Mouse (Mus musculus) forebrain, embryonic 11.5 days (tissue): ENCODE results near the gene Nod2. TPM values are rescaled to one million over a fixed set of nuclear protein-coding genes. Genes with fewer than 3 reads are reported as not detected.
A peak's percentile ranks its signal among the peaks of the same experiment; 100 is the strongest.

Source experiments
- ATAC-seq: fragments of 200-750 bp; cut with Nextera tagmentation; replicated peaks from 2 replicates; pipeline ENCODE4 v1.8.0; 2017; ENCODE audit warnings: moderate TSS enrichment; ENCODE audit not compliant: low FRiP score
- DNase-seq: peaks from one replicate; pipeline ENCODE4 v3.0.0-alpha.2; 2017; ENCODE audit warnings: low spot score
- H3K27ac ChIP-seq: fragments of 300-500 bp; sonication (generic); 2 replicates; pipeline ENCODE4 v1.5.1; 2014; ENCODE audit warnings: low read depth, low read length
- H3K27me3 ChIP-seq: fragments of 300-500 bp; sonication (generic); 2 replicates; pipeline ENCODE4 v1.6.1; 2014; ENCODE audit warnings: mild to moderate bottlenecking, low read length, mixed read lengths; ENCODE audit not compliant: control insufficient read depth, insufficient read depth
- H3K36me3 ChIP-seq: fragments of 300-500 bp; sonication (generic); 2 replicates; pipeline ENCODE4 v1.6.1; 2014; ENCODE audit warnings: mild to moderate bottlenecking, low read length, moderate library complexity, mixed read lengths; ENCODE audit not compliant: control insufficient read depth, insufficient read depth
- H3K4me1 ChIP-seq: fragments of 300-500 bp; sonication (generic); replicated peaks from 2 replicates; pipeline ENCODE4 v1.6.1; 2014; ENCODE audit warnings: low read length, mixed read lengths; ENCODE audit not compliant: control insufficient read depth, insufficient read depth
- H3K4me2 ChIP-seq: fragments of 300-500 bp; sonication (generic); 2 replicates; pipeline ENCODE4 v1.6.1; 2014; ENCODE audit warnings: low read depth, mild to moderate bottlenecking, low read length, moderate library complexity, mixed read lengths; ENCODE audit not compliant: severe bottlenecking
- H3K4me3 ChIP-seq: fragments of 300-500 bp; sonication (generic); 2 replicates; pipeline ENCODE4 v1.5.1; 2014; ENCODE audit warnings: low read depth, low read length
- H3K9ac ChIP-seq: fragments of 300-500 bp; sonication (generic); 2 replicates; pipeline ENCODE4 v1.6.1; 2014; ENCODE audit warnings: low read length
- H3K9me3 ChIP-seq: fragments of 300-500 bp; sonication (generic); 2 replicates; pipeline ENCODE4 v1.6.1; 2016; ENCODE audit warnings: low read length, mixed read lengths; ENCODE audit not compliant: control insufficient read depth
- WGBS: fragments of 180-500 bp; shearing (Covaris S2); extraction: QIAGEN DNeasy Blood & Tissue Kit; methylation state at CpG from one replicate; pipeline ENCODE4 v1.1.7; 2014; 5-methylcytosine and 5-hydroxymethylcytosine counted together
- polyA plus RNA-seq: library from polyadenylated mRNA; unstranded; fragments of >200 nt; fragmentation: Nextera tagmentation; extraction: Ambion mirVana; gene quantifications from 2 replicates; pipeline ENCODE4 v1.2.1, GENCODE M21; 2014

The Nod2 gene
- polyA plus RNA-seq, 1 experiment from 2014 or later = 0.13 TPM

GRCm38 (mm10) chr8:88698048-88698447, 50.9 kb downstream of the Nod2 start:
- Histone ChIP-seq H3K4me1 (no peaks in the 10 kb centered on the region), H3K27ac (no peak overlapping the region), H3K9me3 (no peaks in the 10 kb centered on the region), H3K36me3 (no peaks in the 10 kb centered on the region), H3K4me3 (no peak overlapping the region; the same call in 1 of the 2 replicates), H3K27me3 (no peaks in the 10 kb centered on the region), H3K9ac (no peak overlapping the region), H3K4me2 (peak overlapping the region; percentile 82)
- DNase-seq (no peak), ATAC-seq (no peak)
- WGBS = 26% methylated on average over 2 of the region's 2 CpGs

- Histone ChIP-seq H3K9ac (no peak overlapping the region), H3K4me3 (no peak overlapping the region), H3K4me1 (no peaks in the 10 kb centered on the region), H3K4me2 (no peak overlapping the region), H3K9me3 (no peaks in the 10 kb centered on the region), H3K27me3 (no peaks in the 10 kb centered on the region), H3K36me3 (no peaks in the 10 kb centered on the region), H3K27ac (no peak overlapping the region)
- 45% methylated on average over 2 of the region's 2 CpGs for WGBS
- no peak for ATAC-seq
- no peak for DNase-seq
Measured at GRCm38 (mm10) chr8:88701611-88702010, 54.5 kb downstream of the Nod2 start.

GRCm38 (mm10) chr8:88702816-88703215, 55.7 kb downstream of the Nod2 start:
- no peak overlapping the region for H3K4me3 ChIP-seq
- no peaks in the 10 kb centered on the region for H3K4me1 ChIP-seq
- ATAC-seq (no peak), DNase-seq (no peak)
- H3K36me3 ChIP-seq = no peaks in the 10 kb centered on the region
- H3K4me2 ChIP-seq = no peak overlapping the region
- H3K27me3 ChIP-seq = no peaks in the 10 kb centered on the region
- H3K9ac ChIP-seq = no peak overlapping the region
- H3K9me3 ChIP-seq = no peaks in the 10 kb centered on the region
- 89% methylated on average over 3 of the region's 3 CpGs for WGBS
- H3K27ac ChIP-seq = no peak overlapping the region

- no peak overlapping the region for H3K4me2 ChIP-seq
- no peak overlapping the region for H3K9ac ChIP-seq
- ATAC-seq = no peak
- H3K27ac ChIP-seq = no peak overlapping the region
- no peak overlapping the region for H3K4me3 ChIP-seq
- 87% methylated on average over 2 of the region's 2 CpGs for WGBS
- no peaks in the 10 kb centered on the region for H3K9me3 ChIP-seq
- no peaks in the 10 kb centered on the region for H3K36me3 ChIP-seq
- H3K4me1 ChIP-seq = no peaks in the 10 kb centered on the region
- no peak for DNase-seq
- no peaks in the 10 kb centered on the region for H3K27me3 ChIP-seq
Measured at GRCm38 (mm10) chr8:88723256-88723963, 76.3 kb downstream of the Nod2 start.

Other genes with a start within 250 kb of the Nod2 start
- gene Nkd1, start 126.0 kb upstream of the Nod2 start, polyA plus RNA-seq = 63.0 and 71.5 TPM in 2 replicates
- gene Snx20, start 11.2 kb upstream of the Nod2 start, polyA plus RNA-seq = 0.83 and 0.95 TPM in 2 replicates
- 12.9 and 13.2 TPM in 2 replicates for gene Cyld, start 49.7 kb downstream of the Nod2 start, polyA plus RNA-seq